Mouse (Mus musculus): ENCODE results near the gene Fam155a. TPM values are rescaled to one million over a fixed set of nuclear protein-coding genes. Genes with fewer than 3 reads are reported as not detected.

The Fam155a gene
- polyA plus RNA-seq, 1 experiment from 2014 or later = 3.9 TPM

- H3K9me3 ChIP-seq (ENCODE audit: control insufficient read depth, low read length) = no peaks in the 10 kb centered on the region
- no peaks in the 10 kb centered on the region for H3K27me3 ChIP-seq (ENCODE audit: control insufficient read depth, insufficient read depth, low read length)
- H3K9ac ChIP-seq (ENCODE audit: low read length) = no peak overlapping the region
- no peak for DNase-seq (ENCODE audit: low spot score, missing footprints)
- 85% methylated on average over 7 of the region's 7 CpGs for WGBS
- ATAC-seq (ENCODE audit: low FRiP score) = no peak
- no peaks in the 10 kb centered on the region for H3K4me1 ChIP-seq (ENCODE audit: control insufficient read depth, insufficient read depth, low read length)
- no peak overlapping the region for H3K4me2 ChIP-seq
- no peak overlapping the region for H3K4me3 ChIP-seq (ENCODE audit: low read depth, low read length)
- no peaks in the 10 kb centered on the region for H3K36me3 ChIP-seq (ENCODE audit: control insufficient read depth, insufficient read depth, low read length)
- no peak overlapping the region for H3K27ac ChIP-seq (ENCODE audit: low read depth, low read length)
Measured at GRCm38 (mm10) chr8:9182461-9182860, 588.5 kb downstream of the Fam155a start.

- Histone ChIP-seq H3K4me2 (no peak overlapping the region), H3K27ac (ENCODE audit: low read depth, low read length) (no peak overlapping the region), H3K4me3 (ENCODE audit: low read depth, low read length) (no peak overlapping the region), H3K4me1 (ENCODE audit: control insufficient read depth, insufficient read depth, low read length) (no peaks in the 10 kb centered on the region), H3K9ac (ENCODE audit: low read length) (no peak overlapping the region), H3K36me3 (ENCODE audit: control insufficient read depth, insufficient read depth, low read length) (no peaks in the 10 kb centered on the region), H3K9me3 (ENCODE audit: control insufficient read depth, low read length) (no peaks in the 10 kb centered on the region), H3K27me3 (ENCODE audit: control insufficient read depth, insufficient read depth, low read length) (no peaks in the 10 kb centered on the region)
- ATAC-seq (ENCODE audit: low FRiP score) = no peak
- DNase-seq (ENCODE audit: low spot score, missing footprints) = no peak
- WGBS = 90% methylated on average over 17 of the region's 17 CpGs
Measured at GRCm38 (mm10) chr8:9180686-9181315, 590.2 kb downstream of the Fam155a start.

GRCm38 (mm10) chr8:9176974-9177373 is 594.0 kb downstream of the Fam155a start:
- Histone ChIP-seq H3K36me3 (ENCODE audit: control insufficient read depth, insufficient read depth, low read length) (no peaks in the 10 kb centered on the region), H3K27me3 (ENCODE audit: control insufficient read depth, insufficient read depth, low read length) (no peaks in the 10 kb centered on the region), H3K4me2 (no peak overlapping the region), H3K9me3 (ENCODE audit: control insufficient read depth, low read length) (no peaks in the 10 kb centered on the region), H3K4me3 (ENCODE audit: low read depth, low read length) (no peak overlapping the region), H3K27ac (ENCODE audit: low read depth, low read length) (no peak overlapping the region), H3K9ac (ENCODE audit: low read length) (no peak overlapping the region), H3K4me1 (ENCODE audit: control insufficient read depth, insufficient read depth, low read length) (no peaks in the 10 kb centered on the region)
- 65% methylated on average over 7 of the region's 7 CpGs for WGBS
- no peak for ATAC-seq (ENCODE audit: low FRiP score)
- DNase-seq (ENCODE audit: low spot score, missing footprints) = no peak

DNA sequence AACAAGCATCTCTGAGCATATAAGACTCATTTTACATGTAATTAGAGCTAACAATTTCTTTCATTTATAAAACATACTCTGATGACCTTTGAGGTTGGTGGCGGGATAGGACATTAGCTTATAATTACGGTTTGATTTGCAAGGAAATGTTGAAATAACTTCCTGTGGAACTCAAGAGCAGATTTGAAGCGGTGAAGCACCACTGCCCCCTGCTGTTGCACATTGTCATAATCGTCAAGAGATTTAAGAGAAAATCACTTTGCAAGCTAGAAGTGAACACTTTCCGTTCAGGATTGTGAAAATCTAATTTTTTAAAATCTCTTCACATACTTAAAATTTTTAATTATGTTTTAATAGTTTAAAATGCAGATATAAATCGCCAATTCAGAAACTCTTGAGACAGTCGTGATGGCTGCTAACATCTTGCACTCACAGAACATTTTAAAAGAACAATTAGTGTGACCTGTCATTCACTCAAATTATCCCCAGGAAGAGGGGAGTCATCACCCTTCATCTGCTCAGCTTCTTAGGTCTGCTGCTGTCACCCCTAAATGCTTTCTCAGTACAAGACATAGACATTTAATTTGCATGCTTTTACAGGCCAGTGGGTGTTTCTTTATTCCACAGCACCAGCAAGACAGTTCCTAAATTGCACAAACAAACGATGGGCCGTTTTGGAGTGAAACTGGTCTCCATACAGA is 595.9 kb downstream of the Fam155a start:
- no peaks in the 10 kb centered on the region for H3K9me3 ChIP-seq (ENCODE audit: control insufficient read depth, low read length)
- H3K4me1 ChIP-seq (ENCODE audit: control insufficient read depth, insufficient read depth, low read length) = no peaks in the 10 kb centered on the region
- H3K27ac ChIP-seq (ENCODE audit: low read depth, low read length) = no peak overlapping the region
- no peaks in the 10 kb centered on the region for H3K27me3 ChIP-seq (ENCODE audit: control insufficient read depth, insufficient read depth, low read length)
- 0 out of 2 replicates have a peak, but pooled peaks have one; percentile 42 for ATAC-seq (ENCODE audit: low FRiP score)
- no peaks in the 10 kb centered on the region for H3K36me3 ChIP-seq (ENCODE audit: control insufficient read depth, insufficient read depth, low read length)
- peak; percentile 97 for DNase-seq (ENCODE audit: low spot score, missing footprints)
- no peak overlapping the region for H3K4me3 ChIP-seq (ENCODE audit: low read depth, low read length)
- 42% methylated on average over 9 of the region's 9 CpGs for WGBS
- H3K4me2 ChIP-seq = no peak overlapping the region
- no peak overlapping the region for H3K9ac ChIP-seq (ENCODE audit: low read length)

DNA sequence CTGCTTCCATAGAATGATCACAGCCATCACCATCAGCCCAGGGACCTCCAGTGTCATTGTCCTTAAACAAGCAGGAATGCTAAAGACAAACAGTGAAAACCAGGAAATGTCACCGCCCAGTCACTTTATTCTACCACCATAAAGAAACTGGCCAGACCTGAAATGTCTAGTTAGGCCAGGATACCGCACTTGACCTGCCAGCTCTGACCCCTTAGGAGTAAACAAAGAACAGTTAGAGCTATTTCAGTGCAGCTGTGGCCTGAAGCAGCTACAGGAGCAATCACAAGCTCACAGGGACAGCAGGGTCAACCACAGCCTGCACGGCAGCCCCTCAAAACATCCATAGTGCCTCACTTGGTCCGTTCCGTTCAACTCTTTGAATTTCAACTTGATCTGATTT is 599.1 kb downstream of the Fam155a start:
- H3K36me3 ChIP-seq (ENCODE audit: control insufficient read depth, insufficient read depth, low read length) = no peaks in the 10 kb centered on the region
- H3K27ac ChIP-seq (ENCODE audit: low read depth, low read length) = no peak overlapping the region
- no peak overlapping the region for H3K9ac ChIP-seq (ENCODE audit: low read length)
- no peaks in the 10 kb centered on the region for H3K4me1 ChIP-seq (ENCODE audit: control insufficient read depth, insufficient read depth, low read length)
- DNase-seq (ENCODE audit: low spot score, missing footprints) = no peak
- H3K4me2 ChIP-seq = no peak overlapping the region
- H3K9me3 ChIP-seq (ENCODE audit: control insufficient read depth, low read length) = no peaks in the 10 kb centered on the region
- no peak for ATAC-seq (ENCODE audit: low FRiP score)
- no peak overlapping the region for H3K4me3 ChIP-seq (ENCODE audit: low read depth, low read length)
- no peaks in the 10 kb centered on the region for H3K27me3 ChIP-seq (ENCODE audit: control insufficient read depth, insufficient read depth, low read length)
- WGBS = 84% methylated on average over 5 of the region's 5 CpGs

DNA sequence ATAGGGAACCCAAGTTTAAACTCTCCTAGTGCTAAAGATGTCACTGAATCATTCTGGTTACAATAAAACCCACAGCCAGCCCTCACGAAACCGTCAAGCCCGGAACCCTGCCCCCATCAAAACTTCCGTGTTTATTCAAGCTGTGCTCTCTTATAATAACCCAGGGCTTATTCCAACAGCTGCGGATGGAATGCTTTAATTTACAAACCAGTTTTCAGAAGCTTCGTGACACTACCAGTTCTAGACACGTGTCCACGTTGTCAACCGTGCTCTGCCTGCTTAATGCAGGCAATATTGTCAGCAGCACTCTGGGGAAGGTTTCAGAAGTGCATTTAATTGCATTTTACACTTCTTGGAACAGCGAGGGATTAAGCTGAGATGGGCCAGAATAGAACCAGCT is 603.0 kb downstream of the Fam155a start:
- H3K36me3 ChIP-seq (ENCODE audit: control insufficient read depth, insufficient read depth, low read length) = no peaks in the 10 kb centered on the region
- peak; percentile 54; the same call in 1 of the 2 replicates for ATAC-seq (ENCODE audit: low FRiP score)
- no peak for DNase-seq (ENCODE audit: low spot score, missing footprints)

DNA sequence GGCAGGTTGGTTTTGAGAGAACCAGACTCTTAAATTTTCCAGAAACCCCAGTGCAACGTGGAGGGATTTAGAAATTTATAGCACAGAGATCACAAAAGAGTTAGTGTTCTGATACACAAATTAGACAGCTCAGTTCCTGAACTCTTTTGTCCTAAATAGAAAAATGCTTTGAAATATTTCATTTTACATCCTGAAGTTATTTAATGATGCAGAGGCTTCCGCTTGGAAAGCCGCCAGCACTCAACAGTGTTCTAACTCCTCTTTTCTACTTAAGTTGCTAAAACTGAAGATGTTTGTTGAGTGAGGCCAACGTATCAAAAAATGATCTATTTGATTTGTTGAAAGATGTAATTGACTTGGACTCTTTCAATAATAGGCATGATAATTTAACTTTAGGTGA is 609.4 kb downstream of the Fam155a start:
- no peak overlapping the region for H3K9ac ChIP-seq (ENCODE audit: low read length)
- H3K4me2 ChIP-seq = no peak overlapping the region
- peaks cover 19% of the 10 kb centered on the region for H3K4me1 ChIP-seq (ENCODE audit: control insufficient read depth, insufficient read depth, low read length)
- no peaks in the 10 kb centered on the region for H3K9me3 ChIP-seq (ENCODE audit: control insufficient read depth, low read length)
- DNase-seq (ENCODE audit: low spot score, missing footprints) = no peak
- no peaks in the 10 kb centered on the region for H3K27me3 ChIP-seq (ENCODE audit: control insufficient read depth, insufficient read depth, low read length)
- 89% methylated on average over 4 of the region's 4 CpGs for WGBS
- no peak for ATAC-seq (ENCODE audit: low FRiP score)
- H3K27ac ChIP-seq (ENCODE audit: low read depth, low read length) = no peak overlapping the region
- H3K36me3 ChIP-seq (ENCODE audit: control insufficient read depth, insufficient read depth, low read length) = no peaks in the 10 kb centered on the region
- H3K4me3 ChIP-seq (ENCODE audit: low read depth, low read length) = no peak overlapping the region

More for the DNA sequence above, 603.0 kb downstream of the Fam155a start:
- H3K27me3 ChIP-seq (ENCODE audit: control insufficient read depth, insufficient read depth, low read length) = no peaks in the 10 kb centered on the region
- no peak overlapping the region for H3K4me3 ChIP-seq (ENCODE audit: low read depth, low read length)
- WGBS = 78% methylated on average over 10 of the region's 10 CpGs
- H3K9me3 ChIP-seq (ENCODE audit: control insufficient read depth, low read length) = no peaks in the 10 kb centered on the region
- no peak overlapping the region for H3K9ac ChIP-seq (ENCODE audit: low read length)
- H3K4me1 ChIP-seq (ENCODE audit: control insufficient read depth, insufficient read depth, low read length) = no peaks in the 10 kb centered on the region
- H3K27ac ChIP-seq (ENCODE audit: low read depth, low read length) = no peak overlapping the region
- H3K4me2 ChIP-seq = no peak overlapping the region

DNA sequence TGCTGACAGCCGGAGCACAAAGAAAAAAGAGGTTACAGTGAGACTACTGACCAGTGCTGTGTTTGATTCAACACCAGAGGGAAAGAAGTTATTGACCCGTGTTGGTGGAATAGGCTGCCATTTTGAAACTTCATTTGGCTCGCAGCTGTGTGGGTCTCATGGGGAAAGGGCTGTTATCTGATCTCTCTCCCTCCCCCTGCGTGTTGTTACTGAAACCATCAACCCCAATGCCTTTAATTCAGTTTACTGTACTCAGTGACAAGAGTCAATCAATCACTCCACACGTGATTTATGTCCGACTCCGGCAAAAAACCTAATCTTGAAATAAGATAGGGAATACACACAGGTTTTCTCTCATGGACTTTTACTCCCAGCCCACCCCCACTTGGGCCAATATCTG is 611.6 kb downstream of the Fam155a start:
- H3K9ac ChIP-seq (ENCODE audit: low read length) = no peak overlapping the region
- H3K9me3 ChIP-seq (ENCODE audit: control insufficient read depth, low read length) = no peaks in the 10 kb centered on the region
- no peaks in the 10 kb centered on the region for H3K36me3 ChIP-seq (ENCODE audit: control insufficient read depth, insufficient read depth, low read length)
- 88% methylated on average over 7 of the region's 7 CpGs for WGBS
- ATAC-seq (ENCODE audit: low FRiP score) (0 out of 2 replicates have a peak, but pooled peaks have one; percentile 26), DNase-seq (ENCODE audit: low spot score, missing footprints) (no peak)
- peaks cover 19% of the 10 kb centered on the region for H3K4me1 ChIP-seq (ENCODE audit: control insufficient read depth, insufficient read depth, low read length)
- no peaks in the 10 kb centered on the region for H3K27me3 ChIP-seq (ENCODE audit: control insufficient read depth, insufficient read depth, low read length)
- no peak overlapping the region for H3K4me2 ChIP-seq
- no peak overlapping the region for H3K4me3 ChIP-seq (ENCODE audit: low read depth, low read length)
- peak overlapping the region; percentile 63 for H3K27ac ChIP-seq (ENCODE audit: low read depth, low read length)

GRCm38 (mm10) chr8:9158652-9159051 is 612.3 kb downstream of the Fam155a start:
- H3K27me3 ChIP-seq (ENCODE audit: control insufficient read depth, insufficient read depth, low read length) = no peaks in the 10 kb centered on the region
- ATAC-seq (ENCODE audit: low FRiP score) (0 out of 2 replicates have a peak, but pooled peaks have one; percentile 28), DNase-seq (ENCODE audit: low spot score, missing footprints) (peak; percentile 87)
- WGBS = 49% methylated on average over 13 of the region's 13 CpGs
- no peak overlapping the region for H3K9ac ChIP-seq (ENCODE audit: low read length)
- H3K27ac ChIP-seq (ENCODE audit: low read depth, low read length) = peak overlapping the region; percentile 63
- H3K4me3 ChIP-seq (ENCODE audit: low read depth, low read length) = no peak overlapping the region
- no peak overlapping the region for H3K4me2 ChIP-seq
- H3K4me1 ChIP-seq (ENCODE audit: control insufficient read depth, insufficient read depth, low read length) = peaks cover 19% of the 10 kb centered on the region
- no peaks in the 10 kb centered on the region for H3K36me3 ChIP-seq (ENCODE audit: control insufficient read depth, insufficient read depth, low read length)
- no peaks in the 10 kb centered on the region for H3K9me3 ChIP-seq (ENCODE audit: control insufficient read depth, low read length)
